Mouse (Mus musculus): Measurements from ENCODE around the gene Otulin. TPM values are rescaled to one million over a fixed set of nuclear protein-coding genes. Genes with fewer than 3 reads are reported as not detected.
A peak's percentile ranks its signal among the peaks of the same experiment; 100 is the strongest.

Otulin gene
- total and polyA plus RNA-seq, 3 experiments = 18.7 to 26.1 (median 24.6) TPM

GRCm38 (mm10) chr15:27493516-27493915 lies 137.0 kb downstream of the Otulin start:
- 31% methylated on average over 10 of the region's 10 CpGs for WGBS
- no peaks in the 10 kb centered on the region for H3K27me3 ChIP-seq (ENCODE audit: control insufficient read depth, insufficient read depth, low read length)
- TF ChIP-seq CTCF (IDR thresholded peaks at IDR 0.05) = no peak
- TF ChIP-seq POLR2A (IDR thresholded peaks at IDR 0.05; ENCODE audit: insufficient read depth, low read depth, low read length) = no peak
- TF ChIP-seq EP300 (IDR thresholded peaks at IDR 0.05; ENCODE audit: insufficient read depth, low read depth, low read length) = no peak
- H3K9ac ChIP-seq (ENCODE audit: low read depth, low read length) = peak overlapping the region; percentile 10; the same call in 1 of the 2 replicates
- H3K27ac ChIP-seq = peak overlapping the region; percentile 73
- no peak overlapping the region for H3K4me3 ChIP-seq
- H3K79me2 ChIP-seq (replicated peaks; ENCODE audit: control insufficient read depth, insufficient read depth, low read length) = no peaks in the 10 kb centered on the region
- intact Hi-C loops (cut with DNase I) = no loop called here
- H3K4me1 ChIP-seq (ENCODE audit: control insufficient read depth, insufficient read depth, low read length) = peaks cover 15% of the 10 kb centered on the region
- no peak for DNase-seq
- H3K36me3 ChIP-seq (ENCODE audit: control insufficient read depth, insufficient read depth, low read length) = peaks cover 6% of the 10 kb centered on the region; the same call in 1 of the 2 replicates

GRCm38 (mm10) chr15:27492734-27493133 lies 137.8 kb downstream of the Otulin start:
- Histone ChIP-seq H3K79me2 (replicated peaks; ENCODE audit: control insufficient read depth, insufficient read depth, low read length) (no peaks in the 10 kb centered on the region), H3K36me3 (ENCODE audit: control insufficient read depth, insufficient read depth, low read length) (peaks cover 6% of the 10 kb centered on the region; the same call in 1 of the 2 replicates), H3K27ac (peak overlapping the region; percentile 73), H3K27me3 (ENCODE audit: control insufficient read depth, insufficient read depth, low read length) (no peaks in the 10 kb centered on the region), H3K4me1 (ENCODE audit: control insufficient read depth, insufficient read depth, low read length) (peaks cover 16% of the 10 kb centered on the region), H3K4me3 (no peak overlapping the region), H3K9ac (ENCODE audit: low read depth, low read length) (no peak overlapping the region)
- intact Hi-C loops (cut with DNase I) = no loop called here
- 77% methylated on average over 1 of the region's 1 CpGs for WGBS
- no peak for DNase-seq
- TF ChIP-seq POLR2A (IDR thresholded peaks at IDR 0.05; ENCODE audit: insufficient read depth, low read depth, low read length) (no peak), CTCF (IDR thresholded peaks at IDR 0.05) (no peak), EP300 (IDR thresholded peaks at IDR 0.05; ENCODE audit: insufficient read depth, low read depth, low read length) (no peak)

Small RNAs within 50 kb of the gene (microRNA-seq; reads per million reads assigned to microRNA genes)
- gene Mir7117 = 2.2 to 3.1 reads per million in 2 experiments

Other genes starting within 250 kb of the Otulin start
- 100 to 1,000 TPM; 196 to 225 TPM for gene Ank, start 164.0 kb downstream of the Otulin start, total RNA-seq (2021)
- 176 and 318 TPM in 2 replicates for gene Ank, start 164.0 kb downstream of the Otulin start, polyA plus RNA-seq (2012; rRNA removed)
- gene Otulinl, start 50.9 kb upstream of the Otulin start, total RNA-seq (2021) = 1 to 10 TPM; 1.9 to 3.0 TPM
- 1.5 and 1.9 TPM in 2 replicates for gene Otulinl, start 50.9 kb upstream of the Otulin start, polyA plus RNA-seq (2012; rRNA removed)

Measured in heart, adult 2 months (tissue).